Mouse (Mus musculus): ENCODE data around the gene Slc22a30. TPM values are rescaled to one million over a fixed set of nuclear protein-coding genes. Genes with fewer than 3 reads are reported as not detected.

The Slc22a30 gene
- polyA plus RNA-seq (2012; rRNA removed) = 0.04 TPM in 1 of 2 replicates, not detected in the other

GRCm38 (mm10) chr19:8405011-8405410 is at the start of gene Slc22a30:
TSS of gene Slc22a30 (minus strand) at chr19:8405111.

Other genes with a start within 250 kb of the Slc22a30 start
- gene Slc22a29, start 186.2 kb downstream of the Slc22a30 start, polyA plus RNA-seq (2012; rRNA removed) = 0.13 and 0.14 TPM in 2 replicates
- 18.5 TPM in 2 replicates for gene Slc22a8, start 186.1 kb upstream of the Slc22a30 start, polyA plus RNA-seq (2012; rRNA removed)
- gene Slc22a6, start 212.9 kb upstream of the Slc22a30 start, polyA plus RNA-seq (2012; rRNA removed) = 8.8 and 12.0 TPM in 2 replicates